Mouse (Mus musculus) fibroblast of lung, adult 2 months (primary cell): ENCODE data around the gene Apba3.

ENCODE experiments used
- DNase-seq: peaks from one replicate; pipeline ENCODE4 v3.0.0-alpha.2; 2011; ENCODE audit warnings: low read depth

Apba3 gene

DNA sequence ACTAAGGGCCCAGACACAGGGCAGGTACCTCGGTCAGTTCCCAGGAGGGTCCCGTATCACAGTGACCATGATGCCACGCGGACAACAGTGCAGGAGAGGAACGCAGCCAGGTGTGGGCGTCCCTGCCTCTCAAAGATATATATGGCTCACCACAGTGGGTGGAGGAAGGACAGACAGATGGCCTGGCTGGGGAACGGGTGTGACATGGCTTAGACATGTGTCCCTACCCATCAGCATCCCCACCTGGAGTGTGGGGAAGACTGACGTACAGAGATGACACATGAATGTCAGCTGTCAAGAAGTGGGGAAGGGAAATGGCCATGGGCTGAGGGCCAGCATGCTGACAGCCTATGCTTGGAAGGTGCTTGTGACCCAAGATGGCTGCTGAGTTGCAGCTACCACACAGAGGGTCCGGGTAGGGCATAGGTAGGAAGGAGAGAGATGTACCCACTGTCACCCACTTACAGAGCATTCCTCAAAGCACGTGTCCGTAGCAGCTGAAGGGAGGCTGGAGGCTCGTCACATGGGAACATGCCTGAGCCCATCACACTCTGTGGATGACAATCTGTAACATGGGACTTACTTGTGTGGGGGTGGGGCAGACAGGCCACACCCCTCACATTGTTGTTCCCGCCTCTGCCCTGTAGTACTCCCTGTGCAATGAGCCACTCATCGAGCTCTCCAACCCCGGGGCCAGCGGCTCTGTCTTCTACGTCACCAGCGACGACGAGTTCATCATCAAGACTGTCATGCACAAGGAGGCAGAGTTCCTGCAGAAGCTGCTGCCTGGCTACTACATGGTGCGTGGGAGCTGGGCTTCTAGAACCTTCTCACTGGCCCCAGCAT is 40.3 kb downstream of the Apba3 start:
- no peak for DNase-seq

DNA sequence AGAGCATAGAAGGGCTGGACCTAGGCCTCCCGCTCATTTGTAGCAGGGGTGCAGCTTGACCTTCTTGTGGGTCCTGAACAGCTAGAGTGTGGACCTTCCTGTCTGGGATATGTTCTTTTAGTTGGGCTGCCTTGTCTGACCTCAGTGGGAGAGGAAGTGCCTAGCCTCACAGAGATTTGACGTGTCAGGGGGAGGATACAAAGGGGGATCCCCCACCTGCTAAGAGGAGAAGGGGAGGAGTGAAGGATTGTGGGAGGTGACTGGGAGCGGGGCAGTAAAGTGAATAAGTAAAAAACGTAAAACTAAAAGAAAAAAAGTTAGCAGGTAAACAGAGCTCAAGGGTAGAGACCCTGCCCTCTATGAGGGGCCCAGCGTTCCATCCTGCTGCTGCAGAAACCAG is 42.8 kb downstream of the Apba3 start:
- no peak for DNase-seq

DNA sequence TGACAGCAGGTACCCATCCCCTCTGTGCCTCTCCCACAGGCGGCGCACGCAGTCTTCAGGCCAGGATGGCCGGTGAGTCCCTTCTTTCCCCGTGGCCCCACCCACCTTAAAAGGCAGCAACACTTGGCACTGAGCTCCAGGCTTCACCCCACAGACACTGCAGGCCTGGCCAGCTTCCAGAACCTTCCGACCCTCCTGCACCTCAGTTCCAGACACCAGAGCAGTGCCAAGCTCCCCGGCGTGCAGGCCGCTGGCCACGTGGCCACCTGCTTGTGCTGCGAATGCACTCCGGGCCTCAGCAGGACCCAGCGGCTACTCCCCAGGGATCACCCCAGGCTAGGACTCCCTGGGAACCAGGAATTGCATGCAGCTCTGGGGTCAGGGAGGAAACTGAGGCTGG is 46.8 kb downstream of the Apba3 start:
- DNase-seq = no peak

DNA sequence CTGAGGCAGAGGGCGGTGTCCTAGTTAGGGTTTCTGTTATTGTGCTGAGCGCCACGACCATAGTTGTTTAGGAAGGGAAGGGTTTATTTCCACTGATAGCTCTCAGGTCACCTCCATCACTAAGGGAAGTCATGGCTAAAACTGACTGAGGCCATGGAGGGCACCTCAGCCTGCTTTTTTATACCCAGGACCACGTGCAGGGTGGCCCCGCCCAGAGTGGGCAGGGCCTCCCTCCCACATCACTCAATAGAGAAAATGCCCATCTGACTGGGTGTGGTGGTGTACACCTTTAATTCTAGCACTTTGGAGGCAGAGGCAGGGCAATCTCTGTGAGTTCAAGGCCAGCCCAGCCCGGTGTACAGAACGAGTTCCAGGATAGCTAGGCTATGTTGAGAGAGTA is 47.4 kb downstream of the Apba3 start:
- no peak for DNase-seq

GRCm38 (mm10) chr10:81315587-81315986 is 48.8 kb downstream of the Apba3 start:
- DNase-seq = no peak

- DNase-seq = no peak
Measured at GRCm38 (mm10) chr10:81316338-81317060, 49.7 kb downstream of the Apba3 start.

DNA sequence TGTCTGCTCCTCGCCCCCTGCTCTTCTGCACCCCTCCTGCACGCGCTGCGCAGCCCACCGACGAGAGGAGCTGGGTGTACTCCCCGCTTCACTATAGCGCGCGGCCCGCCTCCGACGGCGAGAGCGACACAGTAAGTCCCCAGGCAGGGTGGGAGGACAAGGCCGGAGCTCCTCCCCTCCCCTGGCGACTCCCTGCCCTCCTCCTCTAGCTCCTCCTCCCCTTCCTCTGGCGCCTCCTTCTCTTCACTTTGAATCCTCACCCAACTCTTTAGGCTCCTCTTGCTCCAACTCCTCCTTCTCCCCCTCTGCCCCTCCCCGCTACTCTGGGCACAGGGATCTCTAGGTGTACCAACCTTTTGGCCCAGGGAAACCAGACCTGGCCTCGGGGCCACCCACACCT is 50.5 kb downstream of the Apba3 start:
- DNase-seq = no peak

DNA sequence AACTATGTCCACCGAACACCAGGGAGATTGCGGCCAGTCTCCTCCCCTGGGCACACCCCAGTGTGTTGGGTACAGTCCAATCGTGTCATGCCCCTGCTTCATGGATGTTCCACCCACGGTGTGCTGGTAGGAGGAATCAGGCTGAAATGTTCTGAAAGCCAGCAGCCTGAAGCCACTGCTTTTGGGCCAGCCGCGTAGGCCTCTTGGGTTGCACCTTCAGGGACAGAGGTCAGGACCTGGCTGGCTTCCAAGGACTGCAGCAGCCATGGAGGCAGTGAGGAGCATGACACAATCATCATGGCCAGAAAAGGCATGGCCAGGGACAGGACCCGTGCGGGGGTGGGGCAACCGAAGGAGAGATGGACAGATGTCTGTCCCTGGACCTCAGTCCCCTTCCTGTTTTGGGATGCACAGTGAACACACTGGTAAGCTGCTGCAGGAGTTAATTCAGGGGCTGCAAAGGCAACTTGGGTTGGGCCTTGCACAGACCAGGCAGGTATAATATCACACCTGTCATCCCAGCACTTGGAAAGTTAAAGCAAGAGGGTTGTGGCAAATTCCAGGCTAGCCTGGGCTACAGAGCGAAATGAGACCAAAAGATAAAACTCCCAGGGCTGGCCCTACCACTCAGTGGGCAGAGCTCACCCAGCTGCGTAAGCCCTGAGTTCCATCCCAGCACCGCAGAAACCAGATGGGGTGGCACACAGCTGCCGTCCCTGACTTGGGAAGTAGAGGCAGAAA is 52.0 kb downstream of the Apba3 start:
- DNase-seq = no peak

GRCm38 (mm10) chr10:81319330-81319699 is 52.6 kb downstream of the Apba3 start:
- DNase-seq = no peak

- DNase-seq = no peak
Measured at GRCm38 (mm10) chr10:81319741-81320549, 53.2 kb downstream of the Apba3 start.

DNA sequence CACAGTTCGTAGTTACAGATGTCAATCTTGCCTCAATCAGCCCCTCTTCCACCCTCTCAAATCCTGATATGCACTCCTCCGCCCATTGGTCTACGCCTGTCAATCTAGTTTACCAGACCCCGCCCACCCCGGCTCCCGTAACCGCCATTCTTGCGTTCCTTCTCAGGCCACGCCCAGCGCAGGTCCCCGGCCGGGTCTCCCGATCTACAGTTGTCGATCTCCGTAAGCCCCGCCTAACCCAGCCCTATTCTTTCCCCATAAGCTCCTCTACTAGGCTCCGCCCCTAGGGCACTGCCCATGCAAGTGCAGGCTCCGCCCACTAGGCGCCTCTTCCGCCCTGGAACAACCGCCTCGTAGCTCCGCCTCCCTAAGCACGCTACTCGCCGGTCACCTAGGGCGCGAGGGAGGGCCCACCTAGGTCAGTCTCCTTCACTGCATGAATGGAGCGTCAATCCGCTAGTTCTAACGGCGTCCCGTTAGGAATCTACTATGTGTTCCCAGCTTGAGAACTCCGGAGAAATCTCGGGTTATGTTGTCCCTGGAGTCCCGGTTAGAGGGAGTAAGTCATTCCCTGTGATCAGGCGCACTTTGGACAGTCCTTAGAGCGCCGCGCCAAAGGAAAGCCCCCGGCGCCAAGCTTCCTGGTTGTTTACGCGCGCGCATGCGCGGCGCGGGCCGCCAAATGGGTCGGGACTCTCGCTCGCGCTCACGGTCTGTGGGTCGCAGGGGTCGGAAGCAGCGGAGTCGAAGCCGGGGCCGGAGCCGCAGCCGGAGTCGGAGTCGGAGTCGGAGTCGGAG is 54.0 kb downstream of the Apba3 start, which contains the start of gene Cactin:
Gene Cactin, plus strand, starts transcription at position 554 of the 798 bp plus-strand sequence.
- DNase-seq = peak; percentile 100

DNA sequence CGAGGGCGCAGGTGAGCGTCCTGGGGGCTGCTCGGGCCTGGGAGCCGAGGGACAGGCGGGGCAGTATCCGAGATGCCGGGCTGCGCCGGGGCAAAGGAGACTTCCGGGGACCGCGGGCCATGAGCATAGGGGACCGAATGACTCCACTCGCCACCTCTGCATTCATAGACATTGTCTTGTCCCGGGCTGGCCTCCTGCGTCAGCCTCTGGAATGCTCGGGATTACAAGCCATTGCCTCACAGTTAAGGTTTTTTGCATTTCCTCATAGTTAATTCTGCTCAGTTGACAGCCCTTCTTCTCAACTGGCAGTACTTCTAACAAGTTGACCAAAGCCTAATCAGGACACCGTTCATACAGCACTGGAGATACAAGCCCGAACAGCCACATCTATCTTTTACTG is 54.7 kb downstream of the Apba3 start:
- DNase-seq = no peak

GRCm38 (mm10) chr10:81322444-81322843 is 55.7 kb downstream of the Apba3 start:
- no peak for DNase-seq
